Mouse (Mus musculus): ENCODE results near the gene Mpp1. TPM values are rescaled to one million over a fixed set of nuclear protein-coding genes. Genes with fewer than 3 reads are reported as not detected.

The Mpp1 gene
- 14.1 TPM for polyA plus RNA-seq (2014; fragmentation: Illumina TruSeq; extraction: RNeasy Lipid Tissue Mini Kit (QIAGEN cat#74804); ENCODE audit: low read depth, low replicate concordance)

DNA sequence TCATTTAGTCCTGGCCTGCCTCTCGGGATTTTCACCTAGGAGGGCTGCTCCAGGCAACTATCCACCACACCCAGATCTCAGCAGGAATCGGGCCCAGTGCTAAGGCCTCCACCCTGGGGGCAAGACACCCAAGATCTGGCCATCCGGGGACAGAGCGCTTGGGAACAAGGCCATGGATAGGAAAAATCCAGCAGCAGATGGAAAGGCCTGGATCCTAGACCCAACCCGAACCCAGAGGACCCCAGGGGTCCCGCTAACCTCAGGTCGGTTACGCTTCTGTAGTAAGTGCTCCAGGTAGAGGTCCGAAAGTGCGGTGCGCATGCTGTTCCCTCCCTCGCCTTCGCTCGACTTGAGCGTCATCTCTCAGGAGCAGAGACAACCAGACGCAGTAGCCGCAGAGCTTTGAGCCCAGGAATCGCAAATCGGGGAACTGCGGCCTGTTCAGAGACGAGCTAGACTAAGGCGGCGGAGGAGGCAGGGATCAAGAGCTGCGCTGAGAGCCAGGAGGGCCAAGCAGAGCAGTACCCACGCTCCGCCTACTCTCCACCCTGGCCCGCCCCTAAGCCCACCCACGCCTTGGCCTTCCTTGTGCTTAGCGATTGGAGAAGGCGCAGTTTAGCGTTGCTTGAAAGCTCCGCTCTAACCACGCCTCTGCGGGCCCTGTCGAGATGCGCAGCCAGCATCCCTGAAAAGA is at the start of gene Mpp1:
Gene Mpp1 (minus strand): TSS at position 550 of the 694 bp plus-strand sequence.

DNA sequence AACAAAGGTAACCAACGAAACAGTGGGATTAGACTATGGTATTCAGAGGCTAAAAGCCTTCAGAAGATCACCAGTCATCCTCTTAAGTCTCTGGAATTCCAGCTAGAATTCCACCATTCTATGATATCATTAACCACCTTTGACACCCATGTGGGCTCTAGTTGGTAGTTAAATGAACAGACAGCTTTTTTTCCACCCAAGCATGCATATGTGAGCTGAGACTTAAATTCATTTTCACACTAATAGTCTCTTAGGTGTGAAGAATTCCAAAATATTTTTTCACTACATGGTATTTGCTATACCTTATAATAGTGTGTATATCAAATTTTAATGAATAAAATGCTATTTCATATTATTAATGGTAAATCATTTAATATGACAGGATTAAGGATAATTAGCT is 32.9 kb upstream of the Mpp1 start, which contains the start of gene Smim9:
Gene Smim9 (minus strand): TSS at position 101 of the 400 bp plus-strand sequence.

DNA sequence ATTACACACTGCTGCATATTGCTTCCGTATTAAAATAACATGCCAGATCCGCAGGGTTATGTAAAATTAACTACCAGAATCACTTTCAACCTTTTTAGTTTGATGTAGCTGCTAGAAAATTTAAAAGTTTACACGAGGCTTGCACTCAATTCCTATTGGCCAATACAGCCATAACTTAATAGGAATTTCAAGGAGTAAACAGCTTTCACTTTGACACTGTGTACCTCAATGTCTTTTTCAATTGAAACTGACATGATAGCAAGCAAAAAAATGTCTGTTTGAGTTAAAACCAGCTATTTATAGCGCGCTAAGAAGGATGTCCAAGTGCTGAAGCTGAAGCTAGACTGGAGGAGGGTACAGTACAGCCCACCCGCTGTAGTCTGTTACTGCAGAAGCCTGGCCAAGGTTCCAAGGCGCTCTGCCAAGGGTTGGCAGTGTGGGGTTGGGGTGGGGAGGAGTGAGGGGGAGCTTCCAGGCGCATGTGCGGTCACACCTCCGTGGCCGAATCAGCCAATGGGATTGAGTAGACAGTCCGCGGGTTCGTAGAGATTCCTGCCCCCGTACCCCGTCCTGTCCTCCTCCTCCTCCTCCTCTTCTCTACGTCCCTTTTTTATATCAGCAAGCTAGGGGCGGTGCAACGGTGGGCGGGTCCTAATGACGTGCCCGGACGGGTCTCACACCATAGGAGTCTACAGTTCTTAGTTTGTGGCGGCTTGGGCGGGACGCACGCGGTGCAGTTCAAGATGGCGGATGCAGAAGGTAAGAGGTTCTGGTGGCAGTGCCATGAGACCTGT is 35.2 kb downstream of the Mpp1 start, which contains the start of gene Dkc1:
Gene Dkc1 (plus strand): TSS at position 486 of the 794 bp plus-strand sequence.

DNA sequence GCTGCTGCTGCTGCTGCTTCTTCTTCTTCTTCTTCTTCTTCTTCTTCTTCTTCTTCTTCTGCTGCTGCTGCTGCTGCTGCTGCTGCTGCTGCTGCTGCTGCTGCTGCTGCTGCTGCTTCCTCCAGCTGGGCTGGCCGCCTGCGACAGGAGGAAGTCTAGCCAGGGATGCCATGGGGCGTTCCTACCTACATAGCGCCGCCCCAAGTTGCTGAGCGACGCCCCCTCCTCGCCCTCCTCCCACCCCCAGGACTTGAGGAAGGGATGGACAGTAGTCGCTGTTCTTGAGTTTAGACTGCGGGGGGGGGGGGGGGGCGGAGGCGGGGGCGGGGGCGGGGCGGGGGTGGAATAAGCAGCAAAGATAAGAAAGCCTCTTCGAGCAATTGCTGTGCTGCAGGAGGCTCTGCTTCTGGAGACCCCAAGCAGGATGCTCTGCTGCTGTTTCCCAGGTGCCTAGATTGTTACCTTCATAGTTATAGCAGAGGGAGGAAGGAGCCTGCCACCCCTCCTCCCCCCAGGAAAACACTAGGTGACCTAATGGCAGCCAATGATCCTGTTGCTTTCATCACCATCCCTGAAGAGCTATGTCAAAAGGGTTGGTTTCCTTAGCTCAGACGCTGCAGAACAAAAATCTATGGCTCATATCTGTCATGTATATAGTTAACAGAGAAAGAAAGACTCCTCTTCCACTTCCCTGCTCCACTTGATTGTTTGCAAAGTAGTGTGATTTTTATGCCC is 45.9 kb downstream of the Mpp1 start, which contains the start of gene Gab3:
Gene Gab3 (minus strand): TSS at position 685 of the 735 bp plus-strand sequence.

Other genes starting within 250 kb of the Mpp1 start
- 1.4 TPM for gene Gab3, start 45.6 kb downstream of the Mpp1 start, polyA plus RNA-seq (2014; fragmentation: Illumina TruSeq; extraction: RNeasy Lipid Tissue Mini Kit (QIAGEN cat#74804); ENCODE audit: low read depth, low replicate concordance)
- gene Dkc1, start 35.2 kb downstream of the Mpp1 start, polyA plus RNA-seq (2014; fragmentation: Illumina TruSeq; extraction: RNeasy Lipid Tissue Mini Kit (QIAGEN cat#74804); ENCODE audit: low read depth, low replicate concordance), result 24.4 TPM
- not detected for gene Smim9, start 32.8 kb upstream of the Mpp1 start, polyA plus RNA-seq (2014; fragmentation: Illumina TruSeq; extraction: RNeasy Lipid Tissue Mini Kit (QIAGEN cat#74804); ENCODE audit: low read depth, low replicate concordance)